Comparison of ENCODE assay signal across 8 mouse cellular contexts in genomic region chr16:57167514-57167912, GRCm38 (mm10). TPM values are rescaled to one million over a fixed set of nuclear protein-coding genes. Genes with fewer than 3 reads are reported as not detected.
DNase-seq lines count a peak whose midpoint lies in the region; ATAC-seq and TF ChIP-seq lines count a peak whose summit lies in the region.

No protein-coding gene starts in this region.

- in situ Hi-C loops in CH12.LX (cut with MboI; ENCODE audit: low pct_ligation_motif_present, low pct_unique_long_range_greater_than_20kb, low sequenced_read_pairs), result loop anchor here (5.0 kb wide), 1 partner anchor 45 kb away; the partner anchor contains the start of gene Tomm70a

- H3K4me1 ChIP-seq in CH12.LX (ENCODE audit: control insufficient read depth in 1 of 2, insufficient read depth in 2 of 2), result peaks cover 5 to 28% of the 10 kb centered on the region in 2 experiments
- peaks cover 11% of the 10 kb centered on the region; the same call in 1 of the 2 replicates for H3K4me1 ChIP-seq in forebrain, embryonic 15.5 days
- H3K4me1 ChIP-seq in liver, embryonic 15.5 days (replicated peaks), result peaks cover 28% of the 10 kb centered on the region

- no peaks in the 10 kb centered on the region for H3K9me3 ChIP-seq in CH12.LX (replicated peaks; ENCODE audit: low read length)
- no peaks in the 10 kb centered on the region for H3K9me3 ChIP-seq in forebrain, embryonic 15.5 days
- no peaks in the 10 kb centered on the region for H3K9me3 ChIP-seq in liver, embryonic 15.5 days (replicated peaks)

- no peak for TF ChIP-seq RAD21 in CH12.LX (IDR thresholded peaks at IDR 0.05; ENCODE audit: low read depth, low read length)

- 37% methylated on average over 5 of the region's 5 CpGs for WGBS in forebrain, embryonic 15.5 days
- WGBS in liver, embryonic 15.5 days (ENCODE audit: insufficient replicate concordance), result 24% methylated on average over 5 of the region's 5 CpGs

- no peak for TF ChIP-seq EP300 in CH12.LX (IDR thresholded peaks at IDR 0.05; ENCODE audit: low read length)

- intact Hi-C loops in gastrocnemius, adult 2 months (cut with DNase I), result loop anchor here (5.0 to 10.0 kb wide), 2 partner anchors 363 to 395 kb away; no protein-coding TSS in a partner anchor

- no peak for TF ChIP-seq POLR2A in CH12.LX (IDR thresholded peaks at IDR 0.05; ENCODE audit: low read depth, low read length)

- H3K79me2 ChIP-seq in CH12.LX (replicated peaks; ENCODE audit: control insufficient read depth, extremely low read depth, insufficient read depth, poor library complexity, severe bottlenecking), result peaks cover 10% of the 10 kb centered on the region

- H3K36me3 ChIP-seq in CH12.LX (replicated peaks in 1 of 2; ENCODE audit: control insufficient read depth in 1 of 2, insufficient read depth in 1 of 2, low read length in 1 of 2), result peaks cover 22 to 65% of the 10 kb centered on the region in 2 experiments
- H3K36me3 ChIP-seq in forebrain, embryonic 15.5 days, result peaks cover 10% of the 10 kb centered on the region; the same call in 1 of the 2 replicates
- H3K36me3 ChIP-seq in liver, embryonic 15.5 days (replicated peaks), result peaks cover 20% of the 10 kb centered on the region

- TF ChIP-seq CTCF in gastrocnemius, adult 2 months (IDR thresholded peaks at IDR 0.05), result no peak
- no peak for TF ChIP-seq CTCF in CH12.LX (conservative IDR thresholded peaks at IDR 0.05 in 1 of 2, IDR thresholded peaks at IDR 0.05 in 1 of 2; ENCODE audit: low read depth in 2 of 2, low read length in 2 of 2)

- peak overlapping the region; percentile 78 for H3K4me3 ChIP-seq in gastrocnemius, adult 2 months
- peak overlapping the region in 2 of 3 experiments; percentile 83 to 96 for H3K4me3 ChIP-seq in CH12.LX (replicated peaks in 1 of 3; ENCODE audit: low read depth in 2 of 3, low read length in 2 of 3, poor library complexity in 1 of 3)
- peak overlapping the region; percentile 85 for H3K4me3 ChIP-seq in forebrain, embryonic 15.5 days
- peak overlapping the region; percentile 82 for H3K4me3 ChIP-seq in liver, embryonic 15.5 days (replicated peaks)

- no peaks in the 10 kb centered on the region for H3K27me3 ChIP-seq in CH12.LX (replicated peaks)
- no peaks in the 10 kb centered on the region for H3K27me3 ChIP-seq in forebrain, embryonic 15.5 days
- no peaks in the 10 kb centered on the region for H3K27me3 ChIP-seq in liver, embryonic 15.5 days

- H3K27ac ChIP-seq in gastrocnemius, adult 2 months, result peak overlapping the region; percentile 89
- H3K27ac ChIP-seq in CH12.LX (ENCODE audit: insufficient read depth, low read depth), result no peak overlapping the region
- peak overlapping the region; percentile 78 for H3K27ac ChIP-seq in forebrain, embryonic 15.5 days (replicated peaks)
- no peak overlapping the region for H3K27ac ChIP-seq in liver, embryonic 15.5 days (replicated peaks)

- peak; percentile 57 for ATAC-seq in forebrain, embryonic 15.5 days (replicated peaks)
- 0 out of 2 replicates have a peak, but pooled peaks have one; percentile 6 for ATAC-seq in liver, embryonic 15.5 days (ENCODE audit: insufficient read depth)

- peak overlapping the region; percentile 10; the same call in 1 of the 2 replicates for H3K9ac ChIP-seq in CH12.LX (ENCODE audit: insufficient read depth, low read depth)
- peak overlapping the region; percentile 77 for H3K9ac ChIP-seq in forebrain, embryonic 15.5 days (replicated peaks)
- H3K9ac ChIP-seq in liver, embryonic 15.5 days, result 0 out of 2 replicates have a peak overlapping the region, but pooled peaks have one; percentile 7

- no peak for DNase-seq in gastrocnemius, adult 2 months
- no peak for DNase-seq in gastrocnemius, postnatal 25 days
- DNase-seq in CH12.LX (ENCODE audit: extremely low read depth), result no peak
- DNase-seq in yolk sac, embryonic 10.5 days (ENCODE audit: low spot score), result no peak
- no peak for DNase-seq in right cerebral cortex, postnatal 4 days
- no peak for DNase-seq in kidney, adult 11 months

- dilution Hi-C loops in CH12.LX (cut with MboI; ENCODE audit: extremely low pct_ligation_motif_present, extremely low pct_unique_long_range_greater_than_20kb, low sequenced_read_pairs), result no loop called here

- peak overlapping the region; percentile 66; the same call in 1 of the 2 replicates for H3K4me2 ChIP-seq in CH12.LX (ENCODE audit: insufficient read depth, low read depth, poor library complexity, severe bottlenecking)
- peak overlapping the region; percentile 80 for H3K4me2 ChIP-seq in forebrain, embryonic 15.5 days (replicated peaks)
- H3K4me2 ChIP-seq in liver, embryonic 15.5 days, result peak overlapping the region; percentile 93

TF ChIP-seq in CH12.LX, 34 proteins besides CTCF, POLR2A, EP300 and RAD21:
- TF ChIP-seq UBTF (IDR thresholded peaks at IDR 0.05; ENCODE audit: low read depth, low read length) (no peak), MEF2A (IDR thresholded peaks at IDR 0.05; ENCODE audit: borderline replicate concordance, low read depth, low read length) (peak; percentile 12; the same call in 1 of the 2 replicates)

RNA-seq across cellular contexts. Expression of gene Nit2, which starts 0.4 kb away (rescaled TPM):
- total RNA-seq in gastrocnemius, adult 2 months (2021), result 10 to 100 TPM; 22.7 to 24.3 TPM
- total RNA-seq in gastrocnemius, postnatal 25 days (2021), result 10 to 100 TPM; 25.4 to 25.8 TPM
- total RNA-seq in CH12.LX (2012; rRNA removed), result 59.4 and 60.1 TPM in 2 replicates
- total RNA-seq in CH12.LX (2014; rRNA removed), result 90.9 and 93.3 TPM in 2 replicates
- polyA plus RNA-seq in CH12.LX (2012; ENCODE audit: insufficient read length, low read depth), result 71.8 and 84.4 TPM in 2 replicates
- polyA plus RNA-seq in forebrain, embryonic 15.5 days (2015; fragmentation: Nextera tagmentation; extraction: Ambion mirVana), result 37.7 and 41.1 TPM in 2 replicates
- polyA plus RNA-seq in liver, embryonic 15.5 days (2015; fragmentation: Nextera tagmentation; extraction: Ambion mirVana), result 39.5 and 44.5 TPM in 2 replicates

RNA-seq across cellular contexts. Expression of gene Tomm70a, which starts 46.0 kb away (rescaled TPM):
- total RNA-seq in gastrocnemius, adult 2 months (2021), result 10 to 100 TPM; 31.6 to 37.4 TPM
- total RNA-seq in gastrocnemius, postnatal 25 days (2021), result 10 to 100 TPM; 32.5 to 33.9 TPM
- total RNA-seq in CH12.LX (2012; rRNA removed) (112 and 127 TPM in 2 replicates), CH12.LX (2014; rRNA removed) (194 and 216 TPM in 2 replicates)
- 129 TPM in 2 replicates for polyA plus RNA-seq in CH12.LX (2012; ENCODE audit: insufficient read length, low read depth)
- polyA plus RNA-seq in forebrain, embryonic 15.5 days (2015; fragmentation: Nextera tagmentation; extraction: Ambion mirVana), result 54.3 and 55.9 TPM in 2 replicates
- polyA plus RNA-seq in liver, embryonic 15.5 days (2015; fragmentation: Nextera tagmentation; extraction: Ambion mirVana), result 22.0 and 22.8 TPM in 2 replicates

Comparison
In these comparisons a context has a peak if more than half of its experiments do, and no peak if none do; other contexts are left out.
1. H3K27ac ChIP-seq: peak in gastrocnemius, adult 2 months (single experiment) and forebrain, embryonic 15.5 days (single experiment); none in CH12.LX (single experiment) and liver, embryonic 15.5 days (single experiment).
2. H3K9ac ChIP-seq: peak in every context shown above with its lines; median percentile 77 in forebrain, embryonic 15.5 days; 10 in CH12.LX; 7 in liver, embryonic 15.5 days.
3. Peak in every context shown above with its lines, with median percentiles within 50 percentile points of each other: H3K4me3 ChIP-seq and H3K4me2 ChIP-seq.